Mouse (Mus musculus) brain, embryonic 14.5 days (tissue): ENCODE results near the gene Cbfa2t3.

ENCODE experiments used
- CTCF ChIP-seq: fragments of 200-500 bp; IDR thresholded peaks from 2 replicates; pipeline ENCODE4 v1.5.1; 2012; ENCODE audit warnings: inconsistent platforms, mild to moderate bottlenecking, moderate library complexity, borderline replicate concordance; ENCODE audit not compliant: insufficient read depth, insufficient read length; ENCODE audit errors: extremely low read depth
- POLR2A ChIP-seq: fragments of 200-500 bp; IDR thresholded peaks from 2 replicates; pipeline ENCODE4 v1.6.1; 2012; ENCODE audit warnings: mild to moderate bottlenecking, inconsistent platforms, borderline replicate concordance; ENCODE audit not compliant: poor library complexity, insufficient read depth, insufficient read length, severe bottlenecking; ENCODE audit errors: extremely low read depth

- TF ChIP-seq CTCF (no peak), POLR2A (no peak)
Observed at GRCm38 (mm10) chr8:122605367-122605766, 93.5 kb downstream of the Cbfa2t3 start.
